14 mouse cellular contexts compared by ENCODE assay signal in genomic region chr6:98221970-98222369, GRCm38 (mm10).
DNase-seq lines count a peak whose midpoint lies in the region; ATAC-seq and TF ChIP-seq lines count a peak whose summit lies in the region.
"Had no signal": no experiment of that assay in that cellular context is flagged by ENCODE, and none has a peak within 500 bp of the region (broad histone marks: within the 10 kb centered on the region; RNA-seq: fewer than 3 reads in every experiment).

No protein-coding gene starts in this region.

- H3K9ac ChIP-seq in lung, embryonic 14.5 days = no peak overlapping the region
- H3K9ac ChIP-seq in limb, embryonic 15.5 days = no peak overlapping the region
- H3K9ac ChIP-seq: lung, embryonic 15.5 days; stomach, embryonic 15.5 days had no signal

- H3K36me3 ChIP-seq in lung, embryonic 14.5 days (ENCODE audit: insufficient read depth) = no peaks in the 10 kb centered on the region
- H3K36me3 ChIP-seq in limb, embryonic 15.5 days = no peaks in the 10 kb centered on the region
- H3K36me3 ChIP-seq: lung, embryonic 15.5 days; stomach, embryonic 15.5 days had no signal

- no peaks in the 10 kb centered on the region for H3K27me3 ChIP-seq in lung, embryonic 14.5 days (ENCODE audit: insufficient read depth, low read length)
- H3K27me3 ChIP-seq in limb, embryonic 15.5 days = no peaks in the 10 kb centered on the region
- H3K27me3 ChIP-seq: lung, embryonic 15.5 days; stomach, embryonic 15.5 days had no signal

- no peak for ATAC-seq in lung, embryonic 14.5 days (ENCODE audit: insufficient read depth)
- ATAC-seq in limb, embryonic 15.5 days (ENCODE audit: insufficient number of reproducible peaks, low FRiP score, low TSS enrichment, low read depth) = peak; percentile 91
- no peak for ATAC-seq in activated CD4-positive, CD25-positive, alpha-beta regulatory T cell, adult 4 months

- TF ChIP-seq CTCF in lung, embryonic 14.5 days (IDR thresholded peaks at IDR 0.05; ENCODE audit: low read depth) = no peak

- DNase-seq in cerebellum, postnatal 14 days = peak; percentile 6 to 20
- DNase-seq in cerebellum, adult 18-20 months = no peak
- DNase-seq in lung, embryonic 14.5 days = peak; percentile 17
- no peak for DNase-seq in lung, postnatal 25 days (ENCODE audit: low spot score)
- DNase-seq in urinary bladder, postnatal 14 days (ENCODE audit: low spot score) = no peak
- no peak for DNase-seq in spleen, postnatal 36 days (ENCODE audit: low spot score in 2 of 2)
- DNase-seq: adrenal gland, postnatal 25 days; heart, postnatal 36 days; layer of hippocampus, adult 9-11 months; thymus, postnatal 25 days had no signal

- H3K27ac ChIP-seq in lung, embryonic 14.5 days (ENCODE audit: low read depth) = no peak overlapping the region
- H3K27ac ChIP-seq in limb, embryonic 15.5 days = peak overlapping the region; percentile 67
- H3K27ac ChIP-seq: lung, embryonic 15.5 days; stomach, embryonic 15.5 days had no signal

- H3K9me3 ChIP-seq in lung, embryonic 14.5 days (ENCODE audit: low read depth, low read length) = no peaks in the 10 kb centered on the region
- no peaks in the 10 kb centered on the region for H3K9me3 ChIP-seq in limb, embryonic 15.5 days
- H3K9me3 ChIP-seq: lung, embryonic 15.5 days; stomach, embryonic 15.5 days had no signal

- no peaks in the 10 kb centered on the region for H3K4me1 ChIP-seq in lung, embryonic 14.5 days (ENCODE audit: insufficient read depth)
- peaks cover 5% of the 10 kb centered on the region for H3K4me1 ChIP-seq in limb, embryonic 15.5 days
- H3K4me1 ChIP-seq: lung, embryonic 15.5 days; stomach, embryonic 15.5 days had no signal

- 55% methylated on average over 16 of the region's 16 CpGs for WGBS in lung, embryonic 14.5 days
- WGBS in limb, embryonic 15.5 days = 28% methylated on average over 16 of the region's 16 CpGs

- H3K4me2 ChIP-seq in lung, embryonic 14.5 days = no peak overlapping the region
- H3K4me2 ChIP-seq in limb, embryonic 15.5 days = peak overlapping the region; percentile 35
- H3K4me2 ChIP-seq: lung, embryonic 15.5 days; stomach, embryonic 15.5 days had no signal

- no peak overlapping the region for H3K4me3 ChIP-seq in lung, embryonic 14.5 days (ENCODE audit: low read depth, low read length)
- H3K4me3 ChIP-seq in limb, embryonic 15.5 days = peak overlapping the region; percentile 22
- H3K4me3 ChIP-seq: lung, embryonic 15.5 days; stomach, embryonic 15.5 days had no signal

Comparison
In these comparisons a context has a peak if more than half of its experiments do, and no peak if none do; other contexts are left out.
1. DNase-seq: peak in cerebellum, postnatal 14 days (2 of 2) and lung, embryonic 14.5 days (single experiment); none in cerebellum, adult 18-20 months (0 of 2), lung, postnatal 25 days (single experiment), urinary bladder, postnatal 14 days (single experiment) and spleen, postnatal 36 days (0 of 2).